Mouse (Mus musculus) inflammation-experienced regulatory T-cells (primary cell): Measurements from ENCODE around the gene Serpina3k. TPM values are rescaled to one million over a fixed set of nuclear protein-coding genes. Genes with fewer than 3 reads are reported as not detected.

Source experiments
- polyA plus RNA-seq, 2 experiments: library from polyadenylated mRNA; unstranded; fragments of 100-300 nt; shearing (Covaris generic); gene quantifications; one replicate each; pipeline ENCODE4 v1.2.1; 2017

Gene Serpina3k
- not detected for polyA plus RNA-seq

DNA sequence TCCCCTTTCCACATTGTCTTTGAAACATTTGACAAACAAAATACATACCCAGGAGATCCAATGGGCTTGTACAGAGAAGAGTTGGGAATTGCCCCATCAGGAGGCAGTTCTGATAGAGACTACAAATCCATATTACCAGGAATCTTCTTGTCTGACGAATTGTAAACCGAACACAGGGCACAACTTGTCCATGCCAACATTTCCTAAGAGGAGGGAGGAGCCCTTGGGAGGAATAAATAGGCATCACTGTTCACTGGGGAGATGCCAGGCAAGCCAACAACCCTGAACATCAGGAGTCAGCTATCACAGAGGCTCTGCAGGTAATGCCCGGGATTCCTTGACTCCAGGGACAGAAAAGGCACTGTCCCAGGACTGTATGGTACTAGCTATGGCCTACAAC lies at the start of gene Serpina3k, which contains the start of gene Serpina3m:
Gene Serpina3k, plus strand, starts transcription at position 261 of the 400 bp plus-strand sequence.
Gene Serpina3m, plus strand, starts transcription at position 261 of the 400 bp plus-strand sequence.

DNA sequence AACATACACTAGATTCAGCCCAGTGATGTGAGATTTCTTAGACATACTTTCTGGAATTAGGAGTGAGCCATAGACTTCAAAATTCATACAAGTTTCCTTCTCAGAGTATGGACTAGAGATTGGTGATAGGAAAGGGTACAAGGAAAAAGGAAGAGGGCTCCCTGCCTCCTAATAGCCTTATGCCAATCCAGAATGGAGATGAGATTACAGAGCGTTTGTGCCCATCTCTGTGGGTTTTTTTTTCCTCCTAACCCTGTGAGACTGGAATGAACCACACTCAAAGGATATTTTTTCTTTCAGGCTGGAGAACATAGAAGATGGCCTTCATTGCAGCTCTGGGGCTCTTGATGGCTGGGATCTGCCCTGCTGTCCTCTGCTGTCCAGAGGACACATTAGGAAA lies 24.0 kb upstream of the Serpina3k start, which contains the start of gene Serpina3j:
Gene Serpina3j, plus strand, starts transcription at position 301 of the 400 bp plus-strand sequence.

Other genes starting within 250 kb of the Serpina3k start
- under 1 TPM; 0.07 to 0.21 TPM for gene Serpina5, start 237.4 kb upstream of the Serpina3k start, polyA plus RNA-seq
- not detected for gene Serpina3a, start 225.8 kb upstream of the Serpina3k start, polyA plus RNA-seq
- gene Serpina3b, start 210.5 kb upstream of the Serpina3k start, polyA plus RNA-seq, result 1 to 10 TPM in 1 of 2 experiments, under 1 TPM in 1; 0.14 to 1.7 TPM
- not detected for gene Serpina3c, start 184.6 kb upstream of the Serpina3k start, polyA plus RNA-seq
- 10 to 100 TPM; 10.3 to 12.1 TPM for gene Serpina3f, start 123.9 kb upstream of the Serpina3k start, polyA plus RNA-seq
- 100 to 1,000 TPM in 1 of 2 experiments, 10 to 100 TPM in 1; 77.8 to 368 TPM for gene Serpina3g, start 102.2 kb upstream of the Serpina3k start, polyA plus RNA-seq
- not detected for gene Serpina3i, start 75.4 kb upstream of the Serpina3k start, polyA plus RNA-seq
- under 1 TPM in 1 of 2 experiments, not detected in 1; 0.82 TPM for gene Serpina3j, start 23.9 kb upstream of the Serpina3k start, polyA plus RNA-seq
- not detected for gene Serpina3m, start within 50 bp of the Serpina3k start, polyA plus RNA-seq
- gene Serpina3n, start 68.2 kb downstream of the Serpina3k start, polyA plus RNA-seq, result not detected
- gene Gsc, start 134.8 kb downstream of the Serpina3k start, polyA plus RNA-seq, result under 1 TPM in 1 of 2 experiments, not detected in 1; 0.66 TPM